Mouse (Mus musculus) thymus, adult 2 months (tissue): Measurements from ENCODE around the gene Ocel1. TPM values are rescaled to one million over a fixed set of nuclear protein-coding genes. Genes with fewer than 3 reads are reported as not detected.

ENCODE experiments used
- DNase-seq: peaks from one replicate; pipeline ENCODE4 v3.0.0; 2021
- H3K27ac ChIP-seq: fragments of 200-500 bp; 2 replicates; pipeline ENCODE4 v1.5.1; 2012; ENCODE audit warnings: low read length, control low read depth; ENCODE audit not compliant: control insufficient read depth, insufficient read depth
- H3K27me3 ChIP-seq: fragments of 200-500 bp; 2 replicates; pipeline ENCODE4 v1.6.1; 2012; ENCODE audit warnings: mild to moderate bottlenecking, low read length, moderate library complexity, mixed read lengths; ENCODE audit not compliant: control insufficient read depth, insufficient read depth
- H3K36me3 ChIP-seq: fragments of 200-500 bp; 2 replicates; pipeline ENCODE4 v1.6.1; 2012; ENCODE audit warnings: mild to moderate bottlenecking, low read length, moderate library complexity; ENCODE audit not compliant: control insufficient read depth, insufficient read depth
- H3K4me1 ChIP-seq: fragments of 200-500 bp; replicated peaks from 2 replicates; pipeline ENCODE4 v1.6.1; 2012; ENCODE audit warnings: low read length; ENCODE audit not compliant: control insufficient read depth, insufficient read depth
- H3K4me3 ChIP-seq: fragments of 200-500 bp; 2 replicates; pipeline ENCODE4 v1.5.1; 2012; ENCODE audit warnings: mild to moderate bottlenecking, low read length, control low read depth, moderate library complexity; ENCODE audit not compliant: control insufficient read depth, insufficient read depth
- CTCF ChIP-seq: fragments of 200-500 bp; IDR thresholded peaks from 2 replicates; pipeline ENCODE4 v1.5.1; 2012; ENCODE audit warnings: mild to moderate bottlenecking, control low read depth, low read length, moderate library complexity, borderline replicate concordance; ENCODE audit not compliant: control insufficient read depth, poor library complexity, insufficient read depth; ENCODE audit errors: extremely low read depth
- POLR2A ChIP-seq: fragments of 200-500 bp; IDR thresholded peaks from 2 replicates; pipeline ENCODE4 v1.6.1; 2012; ENCODE audit warnings: mild to moderate bottlenecking, low read length, control low read depth, moderate library complexity; ENCODE audit not compliant: control insufficient read depth, poor library complexity, insufficient read depth; ENCODE audit errors: extremely low read depth
- WGBS: fragments of 180-500 bp; shearing (Covaris S2); methylation state at CpG from one replicate; pipeline ENCODE4 v1.1.7; 2018; 5-methylcytosine and 5-hydroxymethylcytosine counted together
- polyA plus RNA-seq: library from polyadenylated mRNA; depleted of rRNA; stranded (reverse); fragments of >200 nt; gene quantifications from 2 replicates; pipeline ENCODE4 v1.2.3, GENCODE M21; 2012; rRNA removed

Gene Ocel1
- polyA plus RNA-seq, 1 experiment = 34.9 TPM

- no peaks in the 10 kb centered on the region for H3K27me3 ChIP-seq
- H3K4me1 ChIP-seq = peaks cover 24% of the 10 kb centered on the region
- TF ChIP-seq CTCF (no peak), POLR2A (no peak)
- WGBS = 96% methylated on average over 14 of the region's 14 CpGs
- H3K4me3 ChIP-seq = no peak overlapping the region
- no peak overlapping the region for H3K27ac ChIP-seq
- peaks cover 5% of the 10 kb centered on the region; the same call in 1 of the 2 replicates for H3K36me3 ChIP-seq
- DNase-seq = no peak
These were observed 36.3 kb downstream of the Ocel1 start for GRCm38 (mm10) chr8:71407441-71407840.

DNA sequence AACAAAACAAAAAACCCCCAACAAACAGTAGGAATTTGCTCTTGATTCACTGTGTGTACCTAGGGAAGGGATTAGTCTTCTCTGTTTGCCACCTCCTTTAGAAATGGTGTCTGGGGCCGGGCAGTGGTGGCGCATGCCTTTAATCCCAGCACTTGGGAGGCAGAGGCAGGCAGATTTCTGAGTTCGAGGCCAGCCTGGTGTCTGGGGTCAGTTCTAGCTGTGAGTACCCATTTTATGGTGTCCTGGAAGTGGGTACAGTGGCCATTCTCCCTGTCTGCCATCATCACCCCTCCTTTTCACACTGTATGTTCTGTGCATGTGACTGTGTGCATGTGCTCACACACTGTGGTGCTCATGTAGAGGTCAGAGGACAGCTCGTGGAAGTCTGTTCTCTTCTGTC lies 37.1 kb downstream of the Ocel1 start:
- no peak for DNase-seq
- Histone ChIP-seq H3K4me3 (no peak overlapping the region), H3K27me3 (no peaks in the 10 kb centered on the region), H3K4me1 (peaks cover 24% of the 10 kb centered on the region), H3K27ac (no peak overlapping the region), H3K36me3 (peaks cover 5% of the 10 kb centered on the region; the same call in 1 of the 2 replicates)
- no peak for TF ChIP-seq CTCF
- no peak for TF ChIP-seq POLR2A
- 97% methylated on average over 4 of the region's 4 CpGs for WGBS

DNA sequence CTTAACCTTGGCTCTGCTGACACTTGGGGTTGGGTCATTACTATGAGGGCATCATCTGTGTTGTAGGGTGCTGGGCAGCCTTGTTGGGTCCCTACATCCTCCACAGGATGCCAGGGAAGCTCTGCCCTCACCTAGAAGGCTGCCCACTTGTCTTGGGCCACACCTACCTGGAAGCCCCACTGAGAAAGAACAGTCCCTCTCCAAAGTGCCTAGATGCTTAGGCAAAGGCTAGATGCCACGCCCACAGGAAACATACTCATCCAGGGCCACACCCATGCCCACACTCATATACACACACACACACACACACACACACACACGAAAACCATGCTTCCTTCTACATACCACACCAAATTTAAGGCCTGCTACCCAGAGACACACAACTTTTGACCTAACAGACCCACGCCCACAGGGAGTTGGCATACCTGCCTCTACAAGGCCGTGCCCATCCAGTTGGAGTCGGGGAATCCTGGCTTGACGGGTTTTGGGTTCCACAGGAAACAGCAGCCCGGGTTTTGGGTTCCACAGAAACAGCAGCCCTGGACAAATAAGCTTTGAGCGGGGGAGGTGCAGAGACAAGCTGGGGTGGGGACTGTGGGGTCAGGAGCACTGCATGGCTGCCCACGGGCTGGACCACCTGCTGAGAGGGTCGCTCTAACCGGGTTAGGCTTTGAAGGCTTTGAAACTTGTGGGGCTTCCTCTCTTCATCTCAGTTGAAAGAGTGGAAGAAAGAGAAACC lies 40.6 kb downstream of the Ocel1 start:
- H3K27ac ChIP-seq = peak overlapping the region; percentile 29; the same call in 1 of the 2 replicates
- no peak overlapping the region for H3K4me3 ChIP-seq
- DNase-seq = no peak
- WGBS = 36% methylated on average over 11 of the region's 11 CpGs
- TF ChIP-seq POLR2A = no peak
- no peak for TF ChIP-seq CTCF
- H3K36me3 ChIP-seq = peaks cover 5% of the 10 kb centered on the region; the same call in 1 of the 2 replicates
- no peaks in the 10 kb centered on the region for H3K27me3 ChIP-seq
- H3K4me1 ChIP-seq = peaks cover 13% of the 10 kb centered on the region

DNA sequence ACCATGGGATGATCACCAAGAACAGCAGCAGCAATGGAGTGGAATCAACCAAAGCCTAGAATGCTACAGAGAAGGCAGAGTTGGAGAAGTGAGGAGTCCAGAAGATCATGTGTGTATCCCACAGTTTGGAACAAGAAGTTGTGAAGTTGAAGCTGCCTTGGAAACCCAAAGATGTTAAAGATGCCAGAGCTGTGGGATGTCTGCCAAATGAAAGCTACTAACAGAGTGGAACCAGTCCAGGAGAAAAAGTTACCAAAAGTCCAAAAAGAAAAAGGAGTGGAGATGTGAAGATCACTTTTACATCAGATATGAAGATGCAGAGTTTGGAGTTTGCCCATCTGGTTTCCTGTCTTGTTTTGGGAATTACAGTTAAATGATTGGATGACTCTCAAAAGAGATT lies 51.0 kb downstream of the Ocel1 start:
- Histone ChIP-seq H3K4me3 (no peak overlapping the region), H3K4me1 (no peaks in the 10 kb centered on the region), H3K36me3 (no peaks in the 10 kb centered on the region), H3K27ac (no peak overlapping the region), H3K27me3 (no peaks in the 10 kb centered on the region)
- no peak for TF ChIP-seq POLR2A
- no peak for TF ChIP-seq CTCF
- DNase-seq = no peak

Other genes with a start within 250 kb of the Ocel1 start
- gene Myo9b, start 98.6 kb upstream of the Ocel1 start, polyA plus RNA-seq = 82.5 and 90.7 TPM in 2 replicates
- gene Haus8, start 98.4 kb upstream of the Ocel1 start, polyA plus RNA-seq = 17.7 and 18.5 TPM in 2 replicates
- 133 and 156 TPM in 2 replicates for gene Use1, start 4.5 kb upstream of the Ocel1 start, polyA plus RNA-seq
- 71.2 and 71.5 TPM in 2 replicates for gene Nr2f6, start 10.7 kb downstream of the Ocel1 start, polyA plus RNA-seq
- gene Ushbp1, start 24.5 kb downstream of the Ocel1 start, polyA plus RNA-seq = 9.9 and 13.6 TPM in 2 replicates
- gene Babam1, start 25.6 kb downstream of the Ocel1 start, polyA plus RNA-seq = 219 and 225 TPM in 2 replicates
- 60.0 and 72.6 TPM in 2 replicates for gene Ankle1, start 34.7 kb downstream of the Ocel1 start, polyA plus RNA-seq
- gene Abhd8, start 92.4 kb downstream of the Ocel1 start, polyA plus RNA-seq = 282 and 336 TPM in 2 replicates
- 119 and 125 TPM in 2 replicates for gene Mrpl34, start 93.7 kb downstream of the Ocel1 start, polyA plus RNA-seq
- gene Dda1, start 97.9 kb downstream of the Ocel1 start, polyA plus RNA-seq = 201 and 216 TPM in 2 replicates
- gene Ano8, start 114.7 kb downstream of the Ocel1 start, polyA plus RNA-seq = 34.8 and 40.7 TPM in 2 replicates
- gene Gtpbp3, start 116.8 kb downstream of the Ocel1 start, polyA plus RNA-seq = 56.8 and 58.7 TPM in 2 replicates
- 59.2 and 62.6 TPM in 2 replicates for gene Plvap, start 140.5 kb downstream of the Ocel1 start, polyA plus RNA-seq
- gene Ccdc194, start 154.4 kb downstream of the Ocel1 start, polyA plus RNA-seq = 0.09 and 0.11 TPM in 2 replicates
- gene Bst2, start 166.2 kb downstream of the Ocel1 start, polyA plus RNA-seq = 457 and 474 TPM in 2 replicates
- 166 and 182 TPM in 2 replicates for gene Mvb12a, start 171.6 kb downstream of the Ocel1 start, polyA plus RNA-seq
- gene Tmem221, start 187.6 kb downstream of the Ocel1 start, polyA plus RNA-seq = 15.5 and 17.2 TPM in 2 replicates
- gene Nxnl1, start 195.3 kb downstream of the Ocel1 start, polyA plus RNA-seq = 0.05 and 0.06 TPM in 2 replicates
- 174 and 176 TPM in 2 replicates for gene Slc27a1, start 197.6 kb downstream of the Ocel1 start, polyA plus RNA-seq
- 280 and 369 TPM in 2 replicates for gene Pgls, start 220.9 kb downstream of the Ocel1 start, polyA plus RNA-seq
- gene Fam129c, start 226.3 kb downstream of the Ocel1 start, polyA plus RNA-seq = 23.9 and 28.4 TPM in 2 replicates
- gene Colgalt1, start 239.7 kb downstream of the Ocel1 start, polyA plus RNA-seq = 134 and 158 TPM in 2 replicates